Mouse (Mus musculus): ENCODE data around the gene Frmd4a. TPM values are rescaled to one million over a fixed set of nuclear protein-coding genes. Genes with fewer than 3 reads are reported as not detected.

Gene Frmd4a
- polyA plus RNA-seq, 1 experiment from 2014 or later = 22.9 TPM

- no peak overlapping the region for H3K27ac ChIP-seq
- no peak overlapping the region for H3K9ac ChIP-seq
- no peaks in the 10 kb centered on the region for H3K36me3 ChIP-seq
- H3K4me2 ChIP-seq = no peak overlapping the region
- no peak for ATAC-seq (ENCODE audit: insufficient read depth, low FRiP score, low read depth)
- H3K4me3 ChIP-seq (replicated peaks) = no peak overlapping the region
- 52% methylated on average over 6 of the region's 6 CpGs for WGBS
- no peaks in the 10 kb centered on the region for H3K27me3 ChIP-seq (replicated peaks)
- H3K4me1 ChIP-seq = peaks cover 4% of the 10 kb centered on the region; the same call in 1 of the 2 replicates
- H3K9me3 ChIP-seq = no peaks in the 10 kb centered on the region
Measured at GRCm38 (mm10) chr2:4346232-4346631, 328.7 kb downstream of the Frmd4a start.

GRCm38 (mm10) chr2:4346953-4347352 lies 329.4 kb downstream of the Frmd4a start:
- Histone ChIP-seq H3K9me3 (no peaks in the 10 kb centered on the region), H3K4me1 (peaks cover 4% of the 10 kb centered on the region; the same call in 1 of the 2 replicates), H3K4me3 (replicated peaks) (no peak overlapping the region), H3K4me2 (no peak overlapping the region), H3K36me3 (no peaks in the 10 kb centered on the region), H3K9ac (no peak overlapping the region), H3K27me3 (replicated peaks) (no peaks in the 10 kb centered on the region), H3K27ac (no peak overlapping the region)
- no peak for ATAC-seq (ENCODE audit: insufficient read depth, low FRiP score, low read depth)
- 59% methylated on average over 1 of the region's 1 CpGs for WGBS

- Histone ChIP-seq H3K27ac (no peak overlapping the region), H3K4me2 (no peak overlapping the region), H3K36me3 (no peaks in the 10 kb centered on the region), H3K9me3 (no peaks in the 10 kb centered on the region), H3K27me3 (replicated peaks) (no peaks in the 10 kb centered on the region), H3K4me3 (replicated peaks) (no peak overlapping the region), H3K4me1 (peaks cover 4% of the 10 kb centered on the region; the same call in 1 of the 2 replicates), H3K9ac (no peak overlapping the region)
- ATAC-seq (ENCODE audit: insufficient read depth, low FRiP score, low read depth) = no peak
- WGBS = 29% methylated on average over 3 of the region's 3 CpGs
Measured at GRCm38 (mm10) chr2:4347782-4348181, 330.3 kb downstream of the Frmd4a start.

- H3K36me3 ChIP-seq = no peaks in the 10 kb centered on the region
- no peak overlapping the region for H3K27ac ChIP-seq
- H3K4me3 ChIP-seq (replicated peaks) = no peak overlapping the region
- peaks cover 4% of the 10 kb centered on the region; the same call in 1 of the 2 replicates for H3K4me1 ChIP-seq
- no peak overlapping the region for H3K9ac ChIP-seq
- ATAC-seq (ENCODE audit: insufficient read depth, low FRiP score, low read depth) = no peak
- H3K27me3 ChIP-seq (replicated peaks) = no peaks in the 10 kb centered on the region
- H3K9me3 ChIP-seq = no peaks in the 10 kb centered on the region
- no peak overlapping the region for H3K4me2 ChIP-seq
- WGBS = 77% methylated on average over 5 of the region's 5 CpGs
Measured at GRCm38 (mm10) chr2:4348509-4348908, 331.0 kb downstream of the Frmd4a start.

GRCm38 (mm10) chr2:4356812-4357384 lies 339.4 kb downstream of the Frmd4a start:
- Histone ChIP-seq H3K9me3 (no peaks in the 10 kb centered on the region), H3K9ac (no peak overlapping the region), H3K36me3 (no peaks in the 10 kb centered on the region), H3K4me2 (no peak overlapping the region), H3K27me3 (replicated peaks) (no peaks in the 10 kb centered on the region), H3K27ac (no peak overlapping the region), H3K4me3 (replicated peaks) (no peak overlapping the region), H3K4me1 (no peaks in the 10 kb centered on the region)
- WGBS = 84% methylated on average over 7 of the region's 7 CpGs
- no peak for ATAC-seq (ENCODE audit: insufficient read depth, low FRiP score, low read depth)

GRCm38 (mm10) chr2:4361981-4362834 lies 344.7 kb downstream of the Frmd4a start:
- Histone ChIP-seq H3K4me1 (no peaks in the 10 kb centered on the region), H3K4me3 (replicated peaks) (no peak overlapping the region), H3K4me2 (no peak overlapping the region), H3K27ac (no peak overlapping the region), H3K36me3 (no peaks in the 10 kb centered on the region), H3K9me3 (no peaks in the 10 kb centered on the region), H3K9ac (no peak overlapping the region), H3K27me3 (replicated peaks) (no peaks in the 10 kb centered on the region)
- WGBS = 56% methylated on average over 9 of the region's 9 CpGs
- no peak for ATAC-seq (ENCODE audit: insufficient read depth, low FRiP score, low read depth)

GRCm38 (mm10) chr2:4364908-4365307 lies 347.4 kb downstream of the Frmd4a start:
- Histone ChIP-seq H3K4me2 (no peak overlapping the region), H3K27ac (no peak overlapping the region), H3K9ac (no peak overlapping the region), H3K9me3 (no peaks in the 10 kb centered on the region), H3K36me3 (no peaks in the 10 kb centered on the region), H3K4me3 (replicated peaks) (no peak overlapping the region), H3K4me1 (no peaks in the 10 kb centered on the region), H3K27me3 (replicated peaks) (no peaks in the 10 kb centered on the region)
- WGBS = 75% methylated on average over 4 of the region's 4 CpGs
- ATAC-seq (ENCODE audit: insufficient read depth, low FRiP score, low read depth) = no peak

GRCm38 (mm10) chr2:4368544-4368943 lies 351.0 kb downstream of the Frmd4a start:
- H3K4me2 ChIP-seq = no peak overlapping the region
- no peaks in the 10 kb centered on the region for H3K4me1 ChIP-seq
- no peak overlapping the region for H3K27ac ChIP-seq
- no peak overlapping the region for H3K9ac ChIP-seq
- H3K27me3 ChIP-seq (replicated peaks) = no peaks in the 10 kb centered on the region
- no peaks in the 10 kb centered on the region for H3K36me3 ChIP-seq
- no peak overlapping the region for H3K4me3 ChIP-seq (replicated peaks)
- 82% methylated on average over 6 of the region's 6 CpGs for WGBS
- no peak for ATAC-seq (ENCODE audit: insufficient read depth, low FRiP score, low read depth)
- H3K9me3 ChIP-seq = no peaks in the 10 kb centered on the region

GRCm38 (mm10) chr2:4370499-4370898 lies 353.0 kb downstream of the Frmd4a start:
- Histone ChIP-seq H3K9ac (no peak overlapping the region), H3K4me1 (no peaks in the 10 kb centered on the region), H3K4me3 (replicated peaks) (no peak overlapping the region), H3K27me3 (replicated peaks) (no peaks in the 10 kb centered on the region), H3K27ac (no peak overlapping the region), H3K4me2 (no peak overlapping the region), H3K36me3 (no peaks in the 10 kb centered on the region), H3K9me3 (no peaks in the 10 kb centered on the region)
- ATAC-seq (ENCODE audit: insufficient read depth, low FRiP score, low read depth) = no peak
- 85% methylated on average over 7 of the region's 7 CpGs for WGBS

GRCm38 (mm10) chr2:4371341-4371740 lies 353.8 kb downstream of the Frmd4a start:
- no peaks in the 10 kb centered on the region for H3K36me3 ChIP-seq

GRCm38 (mm10) chr2:4378844-4379243 lies 361.3 kb downstream of the Frmd4a start:
- Histone ChIP-seq H3K9ac (no peak overlapping the region), H3K4me3 (replicated peaks) (no peak overlapping the region), H3K9me3 (no peaks in the 10 kb centered on the region), H3K4me1 (no peaks in the 10 kb centered on the region), H3K4me2 (no peak overlapping the region), H3K27ac (no peak overlapping the region), H3K27me3 (replicated peaks) (no peaks in the 10 kb centered on the region), H3K36me3 (no peaks in the 10 kb centered on the region)
- 77% methylated on average over 3 of the region's 3 CpGs for WGBS
- ATAC-seq (ENCODE audit: insufficient read depth, low FRiP score, low read depth) = no peak

More at GRCm38 (mm10) chr2:4371341-4371740, 353.8 kb downstream of the Frmd4a start:
- Histone ChIP-seq H3K9me3 (no peaks in the 10 kb centered on the region), H3K4me2 (no peak overlapping the region), H3K27me3 (replicated peaks) (no peaks in the 10 kb centered on the region), H3K4me3 (replicated peaks) (no peak overlapping the region), H3K9ac (no peak overlapping the region), H3K4me1 (no peaks in the 10 kb centered on the region), H3K27ac (no peak overlapping the region)
- 92% methylated on average over 1 of the region's 1 CpGs for WGBS
- no peak for ATAC-seq (ENCODE audit: insufficient read depth, low FRiP score, low read depth)

- no peaks in the 10 kb centered on the region for H3K9me3 ChIP-seq
- 71% methylated on average over 6 of the region's 6 CpGs for WGBS
- no peaks in the 10 kb centered on the region for H3K4me1 ChIP-seq
- H3K9ac ChIP-seq = no peak overlapping the region
- H3K4me2 ChIP-seq = no peak overlapping the region
- no peaks in the 10 kb centered on the region for H3K27me3 ChIP-seq (replicated peaks)
- H3K36me3 ChIP-seq = no peaks in the 10 kb centered on the region
- ATAC-seq (ENCODE audit: insufficient read depth, low FRiP score, low read depth) = no peak
- H3K27ac ChIP-seq = no peak overlapping the region
- no peak overlapping the region for H3K4me3 ChIP-seq (replicated peaks)
Measured at GRCm38 (mm10) chr2:4380435-4380834, 362.9 kb downstream of the Frmd4a start.
